Mouse (Mus musculus) liver, embryonic 12.5 days (tissue): ENCODE results near the gene Ctnnb1. TPM values are rescaled to one million over a fixed set of nuclear protein-coding genes. Genes with fewer than 3 reads are reported as not detected.

Source experiments
- ATAC-seq: fragments of 200-750 bp; cut with Nextera tagmentation; 2 replicates; pipeline ENCODE4 v1.8.0; 2017; ENCODE audit warnings: moderate number of reproducible peaks, mild to moderate bottlenecking, moderate library complexity
- H3K27ac ChIP-seq: fragments of 300-500 bp; sonication (generic); 2 replicates; pipeline ENCODE4 v1.5.1; 2016; ENCODE audit warnings: mild to moderate bottlenecking
- H3K27me3 ChIP-seq: fragments of 300-500 bp; sonication (generic); replicated peaks from 2 replicates; pipeline ENCODE4 v1.6.1; 2016; ENCODE audit warnings: mild to moderate bottlenecking, moderate library complexity
- H3K36me3 ChIP-seq: fragments of 300-500 bp; sonication (generic); 2 replicates; pipeline ENCODE4 v1.6.1; 2016; ENCODE audit warnings: mild to moderate bottlenecking, moderate library complexity
- H3K4me1 ChIP-seq: fragments of 300-500 bp; sonication (generic); 2 replicates; pipeline ENCODE4 v1.6.1; 2016
- H3K4me2 ChIP-seq: fragments of 300-500 bp; sonication (generic); 2 replicates; pipeline ENCODE4 v1.6.1; 2016; ENCODE audit warnings: mild to moderate bottlenecking, moderate library complexity
- H3K4me3 ChIP-seq: fragments of 300-500 bp; sonication (generic); 2 replicates; pipeline ENCODE4 v1.5.1; 2016; ENCODE audit warnings: mild to moderate bottlenecking, moderate library complexity
- H3K9ac ChIP-seq: fragments of 300-500 bp; sonication (generic); 2 replicates; pipeline ENCODE4 v1.6.1; 2016; ENCODE audit warnings: mild to moderate bottlenecking, moderate library complexity
- H3K9me3 ChIP-seq: fragments of 300-500 bp; sonication (generic); replicated peaks from 2 replicates; pipeline ENCODE4 v1.6.1; 2016; ENCODE audit warnings: mild to moderate bottlenecking, moderate library complexity
- WGBS: fragments of 180-500 bp; shearing (Covaris S2); methylation state at CpG from one replicate; pipeline ENCODE4 v1.1.7; 2016; ENCODE audit not compliant: insufficient replicate concordance; 5-methylcytosine and 5-hydroxymethylcytosine counted together
- polyA plus RNA-seq: library from polyadenylated mRNA; unstranded; fragments of >200 nt; fragmentation: Nextera tagmentation; extraction: Ambion mirVana; gene quantifications from 2 replicates; pipeline ENCODE4 v1.2.1, GENCODE M21; 2016

Ctnnb1 gene
- polyA plus RNA-seq, 1 experiment from 2014 or later = 158 TPM

- WGBS = 61% methylated on average over 3 of the region's 3 CpGs
- Histone ChIP-seq H3K36me3 (no peaks in the 10 kb centered on the region), H3K27ac (no peak overlapping the region), H3K4me2 (no peak overlapping the region), H3K9ac (no peak overlapping the region), H3K4me3 (no peak overlapping the region), H3K9me3 (no peaks in the 10 kb centered on the region), H3K4me1 (peaks cover 29% of the 10 kb centered on the region), H3K27me3 (no peaks in the 10 kb centered on the region)
- no peak for ATAC-seq
Measured at GRCm38 (mm10) chr9:120986255-120986654, 57.2 kb downstream of the Ctnnb1 start.

GRCm38 (mm10) chr9:120986994-120987393 lies 58.0 kb downstream of the Ctnnb1 start:
- 57% methylated on average over 4 of the region's 4 CpGs for WGBS
- no peak overlapping the region for H3K9ac ChIP-seq
- ATAC-seq = no peak

GRCm38 (mm10) chr9:120988088-120988487 lies 59.1 kb downstream of the Ctnnb1 start:
- H3K4me2 ChIP-seq = no peak overlapping the region
- H3K9me3 ChIP-seq = no peaks in the 10 kb centered on the region
- H3K9ac ChIP-seq = no peak overlapping the region
- H3K4me3 ChIP-seq = no peak overlapping the region
- H3K27me3 ChIP-seq = no peaks in the 10 kb centered on the region
- ATAC-seq = no peak
- peaks cover 29% of the 10 kb centered on the region for H3K4me1 ChIP-seq
- WGBS = 73% methylated on average over 9 of the region's 9 CpGs
- H3K27ac ChIP-seq = no peak overlapping the region
- no peaks in the 10 kb centered on the region for H3K36me3 ChIP-seq

More at GRCm38 (mm10) chr9:120986994-120987393, 58.0 kb downstream of the Ctnnb1 start:
- Histone ChIP-seq H3K4me1 (peaks cover 29% of the 10 kb centered on the region), H3K4me3 (no peak overlapping the region), H3K9me3 (no peaks in the 10 kb centered on the region), H3K4me2 (no peak overlapping the region), H3K27me3 (no peaks in the 10 kb centered on the region), H3K27ac (no peak overlapping the region), H3K36me3 (no peaks in the 10 kb centered on the region)

- no peak overlapping the region for H3K4me2 ChIP-seq
- no peak overlapping the region for H3K4me3 ChIP-seq
- H3K27me3 ChIP-seq = no peaks in the 10 kb centered on the region
- H3K4me1 ChIP-seq = peaks cover 10% of the 10 kb centered on the region; the same call in 1 of the 2 replicates
- H3K9ac ChIP-seq = no peak overlapping the region
- no peak overlapping the region for H3K27ac ChIP-seq
- H3K9me3 ChIP-seq = no peaks in the 10 kb centered on the region
- H3K36me3 ChIP-seq = no peaks in the 10 kb centered on the region
- ATAC-seq = no peak
- 72% methylated on average over 15 of the region's 15 CpGs for WGBS
Measured at GRCm38 (mm10) chr9:120989806-120990700, 61.0 kb downstream of the Ctnnb1 start.

- no peaks in the 10 kb centered on the region for H3K4me1 ChIP-seq
- no peak overlapping the region for H3K9ac ChIP-seq
- WGBS = 66% methylated on average over 2 of the region's 2 CpGs
- H3K4me3 ChIP-seq = no peak overlapping the region
- H3K4me2 ChIP-seq = no peak overlapping the region
- H3K9me3 ChIP-seq = no peaks in the 10 kb centered on the region
- no peaks in the 10 kb centered on the region for H3K27me3 ChIP-seq
- H3K36me3 ChIP-seq = no peaks in the 10 kb centered on the region
- no peak overlapping the region for H3K27ac ChIP-seq
- ATAC-seq = no peak
Measured at GRCm38 (mm10) chr9:120991801-120992200, 62.8 kb downstream of the Ctnnb1 start.

GRCm38 (mm10) chr9:120993004-120993403 lies 64.0 kb downstream of the Ctnnb1 start:
- 62% methylated on average over 10 of the region's 10 CpGs for WGBS
- Histone ChIP-seq H3K4me3 (no peak overlapping the region), H3K4me2 (no peak overlapping the region), H3K4me1 (no peaks in the 10 kb centered on the region), H3K9me3 (no peaks in the 10 kb centered on the region), H3K36me3 (no peaks in the 10 kb centered on the region), H3K9ac (no peak overlapping the region), H3K27ac (no peak overlapping the region), H3K27me3 (no peaks in the 10 kb centered on the region)
- no peak for ATAC-seq

GRCm38 (mm10) chr9:120994223-120995155 lies 65.5 kb downstream of the Ctnnb1 start:
- Histone ChIP-seq H3K4me1 (no peaks in the 10 kb centered on the region), H3K9me3 (no peaks in the 10 kb centered on the region), H3K27ac (no peak overlapping the region), H3K27me3 (no peaks in the 10 kb centered on the region), H3K4me2 (no peak overlapping the region), H3K4me3 (no peak overlapping the region), H3K9ac (no peak overlapping the region), H3K36me3 (no peaks in the 10 kb centered on the region)
- ATAC-seq = no peak
- 63% methylated on average over 15 of the region's 15 CpGs for WGBS

- H3K27me3 ChIP-seq = no peaks in the 10 kb centered on the region
- H3K27ac ChIP-seq = no peak overlapping the region
- 67% methylated on average over 11 of the region's 11 CpGs for WGBS
- no peak overlapping the region for H3K9ac ChIP-seq
- H3K36me3 ChIP-seq = no peaks in the 10 kb centered on the region
- no peak for ATAC-seq
- H3K9me3 ChIP-seq = no peaks in the 10 kb centered on the region
- H3K4me1 ChIP-seq = peaks cover 10% of the 10 kb centered on the region; the same call in 1 of the 2 replicates
- H3K4me3 ChIP-seq = no peak overlapping the region
- H3K4me2 ChIP-seq = no peak overlapping the region
Measured at GRCm38 (mm10) chr9:120998696-120999095, 69.7 kb downstream of the Ctnnb1 start.

GRCm38 (mm10) chr9:121000641-121001320 lies 71.8 kb downstream of the Ctnnb1 start:
- Histone ChIP-seq H3K9ac (no peak overlapping the region), H3K27me3 (no peaks in the 10 kb centered on the region), H3K27ac (no peak overlapping the region), H3K36me3 (no peaks in the 10 kb centered on the region), H3K4me2 (no peak overlapping the region), H3K4me3 (no peak overlapping the region), H3K4me1 (peaks cover 10% of the 10 kb centered on the region; the same call in 1 of the 2 replicates), H3K9me3 (no peaks in the 10 kb centered on the region)
- ATAC-seq = no peak
- 60% methylated on average over 7 of the region's 7 CpGs for WGBS

GRCm38 (mm10) chr9:121001681-121002540 lies 72.9 kb downstream of the Ctnnb1 start:
- 56% methylated on average over 15 of the region's 15 CpGs for WGBS
- no peak for ATAC-seq
- no peaks in the 10 kb centered on the region for H3K36me3 ChIP-seq
- peaks cover 10% of the 10 kb centered on the region; the same call in 1 of the 2 replicates for H3K4me1 ChIP-seq
- no peak overlapping the region for H3K4me3 ChIP-seq
- H3K9ac ChIP-seq = no peak overlapping the region
- no peaks in the 10 kb centered on the region for H3K9me3 ChIP-seq
- no peak overlapping the region for H3K27ac ChIP-seq
- H3K4me2 ChIP-seq = no peak overlapping the region
- H3K27me3 ChIP-seq = no peaks in the 10 kb centered on the region

GRCm38 (mm10) chr9:121005961-121006360 lies 76.9 kb downstream of the Ctnnb1 start:
- ATAC-seq = no peak
- Histone ChIP-seq H3K4me1 (peaks cover 10% of the 10 kb centered on the region; the same call in 1 of the 2 replicates), H3K4me3 (no peak overlapping the region), H3K4me2 (no peak overlapping the region), H3K9ac (no peak overlapping the region), H3K27me3 (no peaks in the 10 kb centered on the region), H3K9me3 (no peaks in the 10 kb centered on the region), H3K27ac (no peak overlapping the region), H3K36me3 (no peaks in the 10 kb centered on the region)
- WGBS = 68% methylated on average over 7 of the region's 7 CpGs
